Mouse (Mus musculus) bone marrow, adult 2 months (tissue): ENCODE measurements around the gene Dapk2. TPM values are rescaled to one million over a fixed set of nuclear protein-coding genes. Genes with fewer than 3 reads are reported as not detected.

Experiments used
- H3K27ac ChIP-seq: fragments of 200-500 bp; 2 replicates; pipeline ENCODE4 v1.5.1; 2012; ENCODE audit warnings: low read depth, mild to moderate bottlenecking, control low read depth, inconsistent platforms, low read length; ENCODE audit not compliant: control insufficient read depth, poor library complexity, insufficient read depth
- H3K4me1 ChIP-seq: fragments of 200-500 bp; 2 replicates; pipeline ENCODE4 v1.6.1; 2011; ENCODE audit warnings: low read length; ENCODE audit not compliant: control insufficient read depth, insufficient read depth
- H3K4me3 ChIP-seq: fragments of 200-500 bp; replicated peaks from 2 replicates; pipeline ENCODE3; 2011; ENCODE audit warnings: mild to moderate bottlenecking, low read depth, low read length, control low read depth; ENCODE audit not compliant: control insufficient read depth
- CTCF ChIP-seq: fragments of 200-500 bp; IDR thresholded peaks from 2 replicates; pipeline ENCODE4 v1.5.1; 2011; ENCODE audit warnings: low read length, control low read depth; ENCODE audit not compliant: control insufficient read depth, insufficient read depth
- POLR2A ChIP-seq: fragments of 200-500 bp; IDR thresholded peaks from 2 replicates; pipeline ENCODE4 v1.6.1; 2011; ENCODE audit warnings: low read depth, mild to moderate bottlenecking, control low read depth, low read length, borderline replicate concordance; ENCODE audit not compliant: control insufficient read depth
- WGBS: fragments of 180-500 bp; shearing (Covaris S2); methylation state at CpG from one replicate; pipeline ENCODE4 v1.1.7; 2018; 5-methylcytosine and 5-hydroxymethylcytosine counted together
- polyA plus RNA-seq: library from polyadenylated mRNA; stranded (reverse); fragments of >200 nt; gene quantifications from 2 replicates; pipeline ENCODE4 v1.2.4, GENCODE M21; 2011; ENCODE audit warnings: low replicate concordance; ENCODE audit not compliant: missing spikeins, insufficient read depth, insufficient read length

Dapk2 gene
- polyA plus RNA-seq, 1 experiment = 33.5 TPM

- Histone ChIP-seq H3K4me1 (no peaks in the 10 kb centered on the region; the same call in 1 of the 2 replicates), H3K4me3 (no peak overlapping the region), H3K27ac (no peak overlapping the region)
- TF ChIP-seq CTCF = no peak
- TF ChIP-seq POLR2A = no peak
- 85% methylated on average over 6 of the region's 6 CpGs for WGBS
Measured at GRCm38 (mm10) chr9:66295577-66296120, 137.6 kb downstream of the Dapk2 start.

- TF ChIP-seq POLR2A (no peak), CTCF (no peak)
- Histone ChIP-seq H3K4me1 (no peaks in the 10 kb centered on the region), H3K4me3 (no peak overlapping the region), H3K27ac (no peak overlapping the region)
- 86% methylated on average over 4 of the region's 4 CpGs for WGBS
Measured at GRCm38 (mm10) chr9:66298783-66299182, 140.8 kb downstream of the Dapk2 start.

GRCm38 (mm10) chr9:66300448-66301027 is 142.5 kb downstream of the Dapk2 start:
- 46% methylated on average over 2 of the region's 2 CpGs for WGBS
- Histone ChIP-seq H3K4me3 (no peak overlapping the region), H3K4me1 (peaks cover 1% of the 10 kb centered on the region; the same call in 1 of the 2 replicates), H3K27ac (no peak overlapping the region)
- no peak for TF ChIP-seq CTCF
- TF ChIP-seq POLR2A = no peak

GRCm38 (mm10) chr9:66304320-66305090 is 146.5 kb downstream of the Dapk2 start:
- Histone ChIP-seq H3K4me1 (peaks cover 4% of the 10 kb centered on the region), H3K27ac (no peak overlapping the region), H3K4me3 (no peak overlapping the region)
- TF ChIP-seq CTCF (no peak), POLR2A (no peak)
- WGBS = 79% methylated on average over 3 of the region's 3 CpGs

- H3K27ac ChIP-seq = peak overlapping the region; percentile 75
- peaks cover 4% of the 10 kb centered on the region for H3K4me1 ChIP-seq
- TF ChIP-seq CTCF (no peak), POLR2A (no peak)
- 20% methylated on average over 25 of the region's 25 CpGs for WGBS
- H3K4me3 ChIP-seq = peak overlapping the region; percentile 90
Measured at GRCm38 (mm10) chr9:66305121-66306112, 147.4 kb downstream of the Dapk2 start.

GRCm38 (mm10) chr9:66306414-66306813 is 148.4 kb downstream of the Dapk2 start:
- Histone ChIP-seq H3K27ac (no peak overlapping the region), H3K4me1 (peaks cover 4% of the 10 kb centered on the region), H3K4me3 (no peak overlapping the region)
- 77% methylated on average over 3 of the region's 3 CpGs for WGBS
- no peak for TF ChIP-seq POLR2A
- no peak for TF ChIP-seq CTCF

GRCm38 (mm10) chr9:66307341-66307740 is 149.3 kb downstream of the Dapk2 start:
- TF ChIP-seq POLR2A = no peak
- TF ChIP-seq CTCF = no peak
- 60% methylated on average over 2 of the region's 2 CpGs for WGBS
- no peak overlapping the region for H3K27ac ChIP-seq
- peaks cover 4% of the 10 kb centered on the region for H3K4me1 ChIP-seq
- no peak overlapping the region for H3K4me3 ChIP-seq
